Mouse (Mus musculus) T-helper 17 cell (primary cell): ENCODE results near the gene Rapgef6.

ENCODE experiments used
- in situ Hi-C, 2 experiments: fragments of 300-600 bp; cut with MboI, MseI; formaldehyde crosslinking; loops; 1 replicate in 1 of 2; 2 replicates in 1 of 2; pipeline ENCODE4 v1.15.1; 2025; ENCODE audit warnings: high pct_unique_total_duplicates in 2 of 2

Rapgef6 gene

DNA sequence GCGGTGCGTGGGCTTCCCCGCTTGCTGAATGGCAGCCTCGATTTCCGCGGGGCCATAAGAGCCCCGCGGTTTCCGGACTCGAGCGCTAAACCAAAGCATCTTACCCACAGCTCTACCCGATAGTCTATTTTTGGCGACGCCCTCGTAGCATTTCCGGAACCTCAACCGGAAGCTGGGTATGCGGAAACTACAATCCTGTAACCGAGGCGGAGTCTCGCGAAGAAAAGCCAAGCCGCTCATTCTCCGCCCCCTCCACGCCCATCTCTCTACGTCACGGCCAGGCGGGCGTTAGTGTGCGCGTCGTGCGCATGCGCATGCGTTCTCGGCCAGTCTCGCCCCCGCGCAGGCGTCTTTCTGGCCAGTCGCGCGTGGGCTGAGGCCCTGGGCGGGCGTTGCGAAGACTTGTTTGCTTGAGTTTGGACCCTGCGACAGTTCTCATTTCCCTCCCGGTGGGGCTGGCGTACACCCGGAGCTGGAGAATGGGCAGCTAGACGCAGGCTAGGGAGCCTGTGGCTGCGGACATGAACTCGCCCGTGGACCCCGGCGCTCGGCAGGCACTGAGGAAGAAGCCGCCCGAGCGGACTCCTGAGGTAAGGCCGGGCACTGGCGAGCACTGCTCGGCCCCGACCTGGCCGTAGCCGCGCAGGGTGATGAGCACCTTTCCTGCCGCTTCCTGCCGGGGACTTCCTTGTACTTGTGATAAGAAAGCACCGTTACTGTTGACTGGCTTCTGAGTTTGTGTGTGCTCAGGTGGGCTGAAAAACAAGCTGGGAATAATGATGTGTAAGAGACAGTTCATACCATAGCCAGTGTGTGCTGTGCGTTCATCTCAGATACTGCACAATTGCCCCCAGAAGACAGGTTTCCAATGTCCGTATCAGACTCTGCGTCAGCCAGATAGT is at the start of gene Rapgef6:
Gene Rapgef6, plus strand, starts transcription at position 319 of the 902 bp plus-strand sequence.
- in situ Hi-C loops, result no loop called here

DNA sequence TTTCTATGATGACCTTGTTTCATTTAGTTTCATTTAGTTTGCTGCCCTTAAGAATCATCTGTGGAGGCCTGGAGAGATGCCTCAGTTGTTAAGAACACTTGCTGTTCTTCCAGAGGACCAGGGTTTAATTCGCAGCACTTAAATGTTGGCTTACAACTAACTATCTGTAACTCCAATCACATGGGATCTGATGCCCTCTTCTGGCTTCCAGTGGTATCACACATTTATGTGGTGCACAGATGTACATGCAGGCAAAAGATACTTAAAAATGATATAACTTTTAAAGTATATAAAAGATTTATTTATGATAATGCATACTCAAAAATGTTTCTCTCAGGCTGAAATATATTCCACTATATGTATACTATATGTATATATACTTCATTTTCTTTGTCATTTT is 44.2 kb upstream of the Rapgef6 start:
- in situ Hi-C loops, result loop anchor here in 1 of 2 experiments (5.0 kb wide), 1 partner anchor 121 kb away; no protein-coding TSS in a partner anchor

DNA sequence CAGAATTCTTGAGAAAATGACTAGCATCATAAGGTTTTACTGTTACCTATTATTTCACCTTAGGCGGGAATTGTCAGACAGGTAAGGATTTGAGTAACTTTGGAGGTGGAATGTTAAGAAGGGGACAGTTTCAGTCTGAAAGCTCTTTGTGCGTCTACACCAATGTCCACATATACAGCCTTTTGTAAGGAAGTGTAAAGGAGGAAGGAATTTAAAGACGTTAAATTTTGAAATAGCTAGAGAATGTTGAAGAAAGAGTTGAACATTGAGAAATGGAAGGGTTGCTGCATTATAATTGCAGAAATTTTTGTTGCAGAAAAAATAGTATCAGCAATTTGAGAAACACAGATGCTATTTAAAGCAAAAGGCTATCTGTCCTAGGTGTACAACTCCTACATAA is 36.6 kb upstream of the Rapgef6 start:
- in situ Hi-C loops, result no loop called here

DNA sequence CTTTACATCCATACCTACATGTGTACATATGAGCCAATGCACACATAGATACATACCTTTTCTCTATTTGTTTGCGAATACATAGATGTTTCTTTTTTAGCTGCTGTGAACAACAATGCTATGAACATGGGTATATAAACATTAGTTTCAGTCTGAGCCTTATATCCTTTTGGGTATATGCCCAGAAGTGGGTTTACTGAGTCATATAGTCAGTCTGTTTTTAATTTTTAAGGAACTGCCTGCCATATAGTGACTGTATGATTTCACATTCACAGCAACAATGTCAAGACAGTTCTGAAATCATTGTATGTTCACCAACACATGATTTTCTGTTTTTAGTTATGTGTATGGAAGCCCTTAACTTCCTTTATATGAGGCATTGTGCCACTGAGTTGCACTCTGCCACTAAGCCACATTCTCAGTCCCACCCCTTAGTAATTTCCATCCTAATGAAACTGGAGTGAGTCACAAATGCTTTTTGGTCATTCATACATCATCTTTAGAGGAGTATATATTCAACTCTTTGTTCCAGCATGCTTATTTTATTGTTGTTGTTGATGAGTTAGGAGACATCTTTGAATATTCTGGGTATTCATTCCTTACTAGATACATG is 30.6 kb upstream of the Rapgef6 start:
- in situ Hi-C loops, result no loop called here

DNA sequence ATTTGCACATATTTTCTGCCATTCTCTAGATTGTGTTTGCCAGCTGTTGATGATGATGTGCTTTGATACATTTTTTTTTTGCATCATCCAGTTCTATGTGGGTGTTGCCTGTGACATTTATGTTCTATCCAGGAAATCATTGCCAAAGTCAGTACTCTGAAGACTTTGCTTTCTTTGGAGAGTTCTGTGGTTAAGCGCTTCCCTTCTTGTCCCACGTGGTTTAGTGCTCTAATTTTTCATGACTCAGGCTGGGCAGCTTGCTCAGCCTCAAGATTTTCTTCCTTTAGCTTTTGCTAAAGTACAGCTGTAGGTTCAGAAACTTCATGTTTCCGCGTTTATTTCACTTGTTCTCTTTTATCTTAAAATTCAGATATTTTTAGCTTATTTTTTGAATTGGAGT is 30.1 kb upstream of the Rapgef6 start:
- in situ Hi-C loops, result no loop called here

DNA sequence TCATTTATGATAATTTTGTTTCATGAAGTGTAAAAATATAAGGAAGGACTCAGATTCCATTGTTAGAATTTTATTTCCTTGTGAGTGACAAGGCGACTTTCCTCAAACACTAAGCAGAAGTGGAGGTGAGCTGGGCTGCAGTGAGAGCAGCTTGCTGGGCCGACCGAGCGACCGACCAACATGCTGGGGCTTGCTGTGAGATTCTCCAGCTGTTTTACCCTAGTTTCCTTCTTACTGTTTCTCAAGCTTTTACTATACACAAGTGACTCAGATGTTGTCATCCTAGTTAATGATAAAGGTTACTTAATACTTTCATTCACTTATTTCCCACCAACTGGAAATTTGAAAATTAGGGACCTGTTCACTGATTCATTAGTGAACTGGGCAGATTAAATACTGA is 22.8 kb upstream of the Rapgef6 start:
- in situ Hi-C loops, result no loop called here

DNA sequence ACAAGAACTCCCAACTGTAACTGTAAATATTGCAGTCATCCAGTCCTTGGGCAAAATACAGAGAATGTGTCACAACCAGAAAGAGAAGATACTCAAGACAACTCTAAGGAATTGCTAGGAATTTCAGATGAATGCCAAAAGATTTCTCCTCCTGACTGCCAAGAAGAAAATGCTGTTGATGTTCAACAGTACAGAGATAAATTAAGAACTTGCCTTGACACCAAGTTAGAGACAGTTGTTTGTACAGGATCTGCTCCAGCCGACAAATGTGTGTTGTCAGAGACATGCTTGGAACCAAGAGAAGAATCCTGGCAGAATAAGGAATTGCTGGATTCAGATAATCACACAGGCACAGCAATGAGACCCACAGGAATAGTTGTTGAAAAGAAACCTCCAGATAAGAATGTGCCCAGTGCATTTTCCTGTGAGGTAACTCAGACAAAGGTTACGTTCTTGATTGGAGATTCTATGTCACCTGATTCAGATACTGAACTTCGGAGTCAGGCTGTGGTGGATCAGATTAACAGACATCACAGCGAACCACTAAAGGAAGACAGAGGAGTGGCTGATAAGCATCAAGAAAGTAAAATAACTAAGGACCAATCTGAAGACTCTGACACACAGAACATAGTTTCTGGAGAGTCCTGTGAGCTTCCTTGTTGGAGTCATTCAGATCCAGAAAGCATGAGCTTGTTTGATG is 20.0 kb upstream of the Rapgef6 start:
- in situ Hi-C loops, result no loop called here

DNA sequence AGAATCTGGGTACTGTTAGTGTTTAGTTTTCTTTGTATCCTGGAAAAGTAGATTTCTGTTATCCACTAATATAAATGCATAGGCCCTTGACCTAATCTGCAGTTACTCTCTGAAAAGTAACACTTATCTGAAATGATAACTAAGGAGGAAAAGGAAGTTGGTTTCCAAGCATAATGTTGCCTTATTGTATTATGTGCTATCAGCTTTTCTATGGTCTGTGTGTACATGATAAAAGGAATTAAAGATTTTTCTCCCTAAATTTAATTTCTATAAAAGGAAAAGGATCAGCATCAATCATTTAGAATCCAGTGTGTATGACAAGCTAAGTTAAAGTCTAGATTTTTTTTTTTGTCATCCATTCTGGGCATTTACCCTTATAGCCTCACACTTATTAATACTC is 9.1 kb upstream of the Rapgef6 start:
- in situ Hi-C loops, result no loop called here

DNA sequence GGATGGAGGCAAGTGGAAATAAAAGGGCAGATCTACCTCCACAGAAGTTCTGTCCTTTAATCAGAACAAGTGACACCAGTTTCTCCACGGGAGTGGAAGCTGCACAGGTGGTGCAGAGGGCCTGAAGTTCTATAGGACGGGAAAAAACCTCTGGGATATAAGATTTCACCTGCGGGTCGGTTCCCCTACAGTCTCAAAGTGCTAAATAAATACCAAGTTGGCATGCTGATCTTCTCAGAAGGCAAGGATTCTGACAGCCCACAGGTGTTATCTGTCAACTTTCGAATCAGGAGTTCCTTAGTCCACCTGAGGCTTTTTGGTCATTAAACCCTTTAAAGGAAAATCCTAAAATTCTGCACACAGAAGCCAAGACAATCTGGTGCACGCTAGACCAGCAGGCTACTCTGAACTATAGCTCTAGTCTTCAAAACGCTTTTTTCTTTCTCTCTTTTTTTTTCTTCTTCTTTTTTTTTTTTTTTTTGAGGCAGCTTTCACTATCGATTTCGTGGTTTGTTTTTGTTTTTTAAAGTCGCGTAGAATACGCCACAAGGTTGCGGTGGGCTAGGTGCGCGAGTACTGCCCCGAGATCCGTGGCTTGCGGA is 619 bp upstream of the Rapgef6 start:
- in situ Hi-C loops, result no loop called here

DNA sequence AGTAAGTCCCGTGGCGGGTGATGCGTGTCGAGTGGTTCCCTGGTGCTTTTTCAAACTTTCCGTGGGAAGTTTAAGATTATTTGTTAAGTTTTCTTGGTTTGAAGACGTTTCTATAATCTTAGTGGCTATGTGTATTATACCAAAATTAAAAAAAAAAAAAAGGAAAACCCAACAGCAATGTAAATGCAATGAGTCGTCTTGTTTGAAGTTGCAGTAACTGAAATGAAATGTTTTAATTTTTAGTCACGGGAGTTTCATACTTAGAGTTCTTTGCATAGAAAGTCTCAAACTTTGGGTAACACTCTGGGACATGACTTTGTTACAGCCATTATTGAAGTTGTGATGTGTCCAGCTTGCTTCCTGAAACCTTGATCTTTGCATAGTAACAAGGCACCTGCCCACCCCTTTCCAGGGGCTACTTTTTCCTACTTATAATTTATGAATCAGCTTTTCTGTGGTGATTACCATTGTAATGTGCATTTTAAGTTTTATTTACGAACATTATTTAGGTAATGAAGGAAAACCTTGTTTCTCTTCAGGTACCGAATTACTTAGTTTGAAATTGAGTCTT is 869 bp downstream of the Rapgef6 start:
- in situ Hi-C loops, result no loop called here

DNA sequence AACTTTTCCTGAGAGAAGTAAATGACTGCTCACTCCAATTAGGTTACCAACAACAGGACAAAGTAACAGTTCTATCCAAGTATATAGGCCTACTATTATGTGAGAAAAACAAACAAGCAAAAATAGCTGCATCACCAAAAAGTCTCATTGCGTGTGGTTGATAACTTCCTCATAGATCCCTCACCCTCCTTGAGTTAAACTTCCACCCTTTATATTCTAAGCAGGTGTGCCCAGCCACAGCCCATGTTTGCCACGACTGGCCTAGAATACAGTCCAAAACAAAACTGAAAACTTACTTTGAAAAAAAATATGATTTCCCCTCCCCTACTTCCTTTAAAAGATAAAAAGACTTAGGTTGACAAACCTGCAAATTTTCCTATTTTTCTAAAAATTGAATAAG is 5.4 kb downstream of the Rapgef6 start:
- in situ Hi-C loops, result no loop called here

DNA sequence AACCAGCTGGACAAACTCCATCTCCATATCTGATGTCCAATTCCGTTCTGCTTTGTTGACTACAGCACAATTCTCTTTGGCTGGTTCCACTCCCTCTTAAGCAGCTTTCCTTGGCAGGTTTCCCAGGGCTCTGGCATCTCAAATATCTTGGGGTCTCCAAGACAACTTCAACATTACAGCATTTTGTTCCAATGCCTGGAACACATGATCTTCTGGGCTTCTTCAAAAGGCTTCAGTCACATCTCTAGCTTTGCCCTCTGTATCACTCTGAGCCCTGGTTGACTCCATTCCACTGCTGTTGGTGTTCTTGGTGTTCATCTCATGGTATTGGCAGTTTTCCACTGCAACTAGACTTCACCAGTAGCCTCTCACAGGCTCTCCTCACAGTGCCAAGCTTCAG is 7.7 kb downstream of the Rapgef6 start:
- in situ Hi-C loops, result no loop called here

DNA sequence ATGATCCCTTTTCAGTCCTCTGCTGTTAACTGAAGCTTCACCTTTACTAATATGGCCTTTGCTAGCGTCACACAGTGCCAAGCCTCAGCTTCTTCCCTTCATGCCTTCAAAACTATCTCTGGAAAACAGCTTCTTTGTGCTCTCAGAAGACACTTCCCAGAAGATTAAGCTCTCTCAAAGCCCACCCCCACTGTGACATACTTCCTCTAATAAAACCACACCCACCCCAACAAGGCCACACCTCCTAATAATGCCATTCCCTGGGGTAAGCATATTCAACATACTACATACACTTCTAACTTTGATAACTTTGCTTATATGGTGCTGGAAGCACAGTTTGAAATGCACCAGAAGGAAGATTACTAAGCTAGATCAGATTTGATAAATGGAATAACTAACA is 8.3 kb downstream of the Rapgef6 start:
- in situ Hi-C loops, result no loop called here

DNA sequence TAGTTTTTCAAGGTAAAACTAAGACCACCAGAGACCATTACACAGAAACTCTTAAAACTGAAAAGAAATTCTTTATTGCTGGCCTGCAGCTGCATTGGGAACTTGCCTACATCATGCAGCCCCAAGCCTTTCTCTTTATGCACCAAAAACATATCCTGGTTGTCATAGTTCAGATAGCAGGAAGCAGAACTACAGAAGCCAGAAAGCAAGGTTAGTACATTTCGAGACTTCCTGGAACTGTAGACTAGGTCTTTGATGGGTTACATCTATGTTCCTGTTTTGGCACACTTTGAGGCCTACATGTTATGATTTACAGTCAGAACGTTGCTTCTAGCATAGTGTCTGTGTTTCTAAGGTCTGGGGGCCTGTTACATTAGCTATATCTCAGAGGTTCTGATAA is 11.2 kb downstream of the Rapgef6 start:
- in situ Hi-C loops, result no loop called here

DNA sequence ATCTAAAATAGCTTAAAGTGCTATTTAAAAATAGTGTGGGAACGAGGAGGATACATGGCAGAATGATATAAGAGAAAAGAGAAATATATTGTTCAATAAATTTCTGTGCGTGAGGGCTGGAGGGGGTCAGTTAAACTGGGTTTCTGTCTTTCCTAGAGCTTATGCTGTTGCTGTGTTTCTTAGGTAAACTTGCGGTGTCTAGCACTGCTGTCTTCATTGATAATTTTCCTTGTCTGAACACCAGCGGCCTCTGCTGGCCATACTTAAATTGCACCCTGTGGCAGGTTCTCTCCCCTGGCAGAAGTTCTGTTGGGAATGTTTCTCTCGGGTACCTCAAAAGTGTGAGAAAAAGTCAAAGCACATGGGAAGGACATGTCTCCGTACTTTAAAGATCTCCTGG is 12.2 kb downstream of the Rapgef6 start:
- in situ Hi-C loops, result no loop called here

DNA sequence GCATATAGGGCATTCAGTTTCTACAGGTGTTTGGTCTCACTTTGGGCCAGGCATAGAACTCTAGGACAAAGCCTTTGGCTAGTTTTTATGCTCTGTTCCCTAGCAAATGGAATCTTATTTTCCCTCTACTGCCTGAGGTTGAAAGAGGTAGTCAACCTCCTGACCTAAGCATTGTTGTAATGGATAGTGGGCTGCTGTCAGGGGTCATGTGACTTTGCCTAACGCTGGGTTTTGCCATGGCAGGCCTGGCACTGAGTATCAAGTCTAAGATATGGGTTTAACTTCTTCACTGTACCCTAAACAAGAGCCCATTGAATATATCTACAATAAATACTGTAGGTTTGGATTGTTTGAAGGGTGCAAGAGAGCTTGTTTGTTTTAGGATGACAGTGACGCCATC is 16.4 kb downstream of the Rapgef6 start:
- in situ Hi-C loops, result no loop called here

DNA sequence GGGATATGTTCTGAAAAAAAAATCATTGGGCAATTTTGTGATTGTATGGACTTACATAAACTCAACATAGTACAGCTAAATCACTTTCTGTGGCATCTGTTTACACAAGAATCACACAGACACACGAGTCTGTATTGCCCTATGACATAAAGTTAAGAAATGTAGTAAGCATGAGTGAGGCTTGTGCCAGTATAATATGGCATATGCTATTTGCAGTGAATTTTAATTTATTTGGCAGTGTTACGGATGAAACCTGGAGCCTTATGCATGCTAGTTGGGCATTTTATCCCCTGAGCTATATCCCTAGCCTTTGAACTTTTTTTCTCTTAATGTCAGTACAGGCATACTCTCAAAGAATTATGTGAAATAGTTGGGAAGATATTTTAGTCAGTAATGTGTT is 16.8 kb downstream of the Rapgef6 start:
- in situ Hi-C loops, result no loop called here

DNA sequence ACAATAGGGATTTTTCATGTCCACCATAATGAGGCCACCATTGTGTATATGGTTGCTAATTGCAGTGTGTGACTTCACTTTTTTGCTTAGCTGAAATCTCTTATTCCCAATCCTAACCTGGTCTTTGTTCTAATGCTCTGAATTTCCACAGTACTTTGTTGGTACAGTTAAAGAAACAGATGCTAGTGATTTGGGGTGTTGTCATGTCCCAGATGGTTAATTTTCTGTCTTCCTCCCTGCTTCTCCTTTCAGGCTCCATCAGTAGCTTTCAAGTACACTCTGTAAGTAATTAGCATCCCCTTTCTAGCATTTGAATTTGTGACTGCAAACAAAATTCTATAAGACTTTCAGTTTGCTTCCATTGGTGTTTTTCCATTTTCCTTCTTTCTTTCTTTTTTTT is 17.7 kb downstream of the Rapgef6 start:
- in situ Hi-C loops, result no loop called here

DNA sequence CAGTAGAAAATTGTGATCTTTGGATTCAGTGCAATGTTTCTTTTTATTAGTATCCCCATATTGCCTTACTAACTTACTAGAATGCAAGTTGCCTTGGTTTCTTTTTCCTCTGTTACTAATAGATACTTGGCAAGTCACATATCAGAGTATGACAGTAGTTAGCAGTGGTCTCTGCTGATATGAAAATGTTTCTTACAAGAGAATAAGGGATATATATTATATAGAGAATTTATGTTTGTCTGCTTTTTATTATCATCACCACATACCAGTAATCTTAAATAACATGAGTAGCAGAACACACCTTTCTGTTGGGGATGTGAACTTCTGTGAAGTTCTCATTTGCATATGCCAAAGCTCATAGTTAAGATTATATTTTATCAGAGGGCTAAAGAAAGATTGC is 19.8 kb downstream of the Rapgef6 start:
- in situ Hi-C loops, result no loop called here

DNA sequence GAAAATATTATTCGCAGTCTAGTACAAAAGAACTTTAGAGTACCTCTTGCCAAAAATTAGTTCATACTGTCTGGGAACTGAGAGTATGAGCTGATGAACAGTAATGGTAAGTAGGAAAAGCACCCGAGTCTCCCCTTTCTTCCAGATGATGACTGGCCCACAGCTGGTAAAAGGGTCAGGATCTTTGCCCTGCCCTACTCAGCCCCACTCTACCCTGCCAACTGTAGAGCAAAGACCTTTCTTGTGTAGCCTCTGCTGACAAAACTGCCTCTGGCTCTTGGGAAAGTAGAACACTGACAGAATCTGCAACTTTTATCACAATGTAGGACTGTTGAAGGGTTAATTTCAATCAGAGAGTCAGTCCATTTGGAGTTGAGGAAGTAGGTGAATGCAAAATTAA is 32.3 kb downstream of the Rapgef6 start:
- in situ Hi-C loops, result no loop called here

DNA sequence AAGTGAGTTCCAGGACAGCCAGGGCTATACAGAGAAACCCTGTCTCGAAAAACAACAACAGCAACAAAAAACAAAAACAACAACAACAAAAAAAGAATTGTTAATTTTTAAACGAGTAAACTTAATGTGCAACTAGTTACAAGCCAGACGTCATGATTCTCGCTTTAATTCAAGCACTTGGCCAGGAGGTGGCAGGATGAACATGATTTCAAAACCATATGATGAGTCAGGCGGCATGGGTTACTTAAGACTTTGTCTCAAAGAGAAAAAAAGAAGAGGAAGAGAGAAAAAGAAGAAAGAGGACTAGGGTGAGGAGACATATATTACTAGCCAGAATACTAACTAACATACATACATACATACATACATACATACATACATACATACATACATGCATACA is 40.1 kb downstream of the Rapgef6 start:
- in situ Hi-C loops, result no loop called here

DNA sequence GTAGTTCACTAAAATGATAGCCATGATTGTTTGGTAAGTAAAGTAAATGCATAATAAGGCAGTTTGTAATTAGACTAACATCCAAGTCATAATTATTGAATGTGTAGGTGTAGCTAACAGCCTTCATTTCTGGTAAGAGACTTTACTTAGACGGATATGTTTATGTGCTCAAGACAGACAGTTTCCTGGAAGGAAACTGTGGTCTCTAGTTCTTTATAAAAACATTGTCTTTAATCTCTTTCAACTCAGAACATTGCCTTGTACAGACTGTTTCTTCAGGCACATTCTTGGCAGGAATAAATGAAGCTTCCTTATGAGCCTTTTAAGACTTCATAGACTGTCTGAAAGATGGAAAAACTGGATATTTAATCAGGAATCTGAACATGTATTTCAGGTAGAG is 45.3 kb downstream of the Rapgef6 start:
- in situ Hi-C loops, result no loop called here
